Mouse (Mus musculus) myocyte (in vitro differentiated cells): Measurements from ENCODE around the gene Rxrg. TPM values are rescaled to one million over a fixed set of nuclear protein-coding genes. Genes with fewer than 3 reads are reported as not detected.

Experiments
- H3K27me3 ChIP-seq: one replicate; pipeline ENCODE4 v1.6.1; 2011; ENCODE audit not compliant: control insufficient read depth, insufficient read depth, insufficient read length
- H3K36me3 ChIP-seq: one replicate; pipeline ENCODE4 v1.6.1; 2011; ENCODE audit not compliant: control insufficient read depth, insufficient read depth
- H3K4me2 ChIP-seq: one replicate; pipeline ENCODE4 v1.6.1; 2011; ENCODE audit warnings: low read depth, control low read depth
- H3K4me3 ChIP-seq: one replicate; pipeline ENCODE4 v1.5.1; 2011; ENCODE audit warnings: mild to moderate bottlenecking, control low read depth, moderate library complexity
- H3K79me2 ChIP-seq: one replicate; pipeline ENCODE4 v1.6.1; 2011; ENCODE audit not compliant: control insufficient read depth, insufficient read depth
- H3ac ChIP-seq: one replicate; pipeline ENCODE4 v1.6.1; 2011; ENCODE audit not compliant: control insufficient read depth, insufficient read length
- CEBPB ChIP-seq: IDR thresholded peaks from 2 replicates; pipeline ENCODE4 v1.6.1; 2011; ENCODE audit warnings: mild to moderate bottlenecking, moderate library complexity; ENCODE audit not compliant: poor library complexity, insufficient read depth, severe bottlenecking
- E2F4 ChIP-seq: IDR thresholded peaks from one replicate; pipeline ENCODE4 v1.6.1; 2011; ENCODE audit warnings: mild to moderate bottlenecking, control low read depth, moderate library complexity; ENCODE audit not compliant: insufficient read depth
- MAX ChIP-seq: IDR thresholded peaks from one replicate; pipeline ENCODE4 v1.6.1; 2011; ENCODE audit warnings: low read depth, mild to moderate bottlenecking, control low read depth
- MYOD1 ChIP-seq, 3 experiments: IDR thresholded peaks; one replicate each; pipeline ENCODE4 v1.6.1; 2011; ENCODE audit warnings: control low read depth in 2 of 3, low read depth in 2 of 3, mild to moderate bottlenecking in 2 of 3, moderate library complexity in 1 of 3; ENCODE audit not compliant: insufficient read length in 2 of 3, control insufficient read depth in 1 of 3
- MYOG ChIP-seq, 3 experiments: IDR thresholded peaks; one replicate each; pipeline ENCODE4 v1.6.1; 2011; ENCODE audit warnings: control low read depth in 2 of 3, low read depth in 2 of 3, mild to moderate bottlenecking in 2 of 3; ENCODE audit not compliant: insufficient read length in 2 of 3, control insufficient read depth in 1 of 3, insufficient read depth in 1 of 3
- POLR2A ChIP-seq: IDR thresholded peaks from one replicate; pipeline ENCODE4 v1.6.1; 2011; ENCODE audit warnings: low read depth, mild to moderate bottlenecking, control low read depth, moderate library complexity; ENCODE audit not compliant: insufficient read length
- POLR2AphosphoS2 ChIP-seq: IDR thresholded peaks from one replicate; pipeline ENCODE4 v1.6.1; 2011; ENCODE audit warnings: low read depth, control low read depth; ENCODE audit not compliant: insufficient read length
- REST ChIP-seq: IDR thresholded peaks from one replicate; pipeline ENCODE4 v1.6.1; 2011; ENCODE audit warnings: mild to moderate bottlenecking, control low read depth, moderate library complexity; ENCODE audit not compliant: insufficient read depth, insufficient read length
- SRF ChIP-seq: IDR thresholded peaks from one replicate; pipeline ENCODE4 v1.6.1; 2011; ENCODE audit warnings: low read depth; ENCODE audit not compliant: control insufficient read depth, insufficient read length
- TCF12 ChIP-seq: IDR thresholded peaks from one replicate; pipeline ENCODE4 v1.6.1; 2011; ENCODE audit warnings: mild to moderate bottlenecking, control low read depth; ENCODE audit not compliant: poor library complexity, insufficient read depth, severe bottlenecking
- TCF3 ChIP-seq: IDR thresholded peaks from one replicate; pipeline ENCODE4 v1.6.1; 2011; ENCODE audit warnings: low read depth, control low read depth; ENCODE audit not compliant: insufficient read length
- USF1 ChIP-seq: IDR thresholded peaks from one replicate; pipeline ENCODE4 v1.6.1; 2011; ENCODE audit warnings: low read depth, mild to moderate bottlenecking, control low read depth, moderate library complexity
- polyA plus RNA-seq: library from polyadenylated mRNA; unstranded; fragments of >200 nt; fragmentation: generic; extraction: Trizol; gene quantifications from one replicate; pipeline ENCODE4 v1.2.1, GENCODE M21; 2012; ENCODE audit warnings: missing spikeins

Gene Rxrg
- polyA plus RNA-seq, 1 experiment: 0.07 TPM

- Histone ChIP-seq H3K4me3 (no peak overlapping the region), H3K79me2 (no peaks in the 10 kb centered on the region), H3K4me2 (no peak overlapping the region), H3K27me3 (peaks cover 15% of the 10 kb centered on the region), H3ac (no peak overlapping the region), H3K36me3 (no peaks in the 10 kb centered on the region)
- TF ChIP-seq POLR2A (no peak), SRF (no peak), MYOD1 (IDR thresholded peaks at IDR 0.05; ENCODE audit: control insufficient read depth in 1 of 3, insufficient read length in 2 of 3, low read depth in 2 of 3) (no peak), MAX (no peak), USF1 (no peak), CEBPB (no peak), MYOG (IDR thresholded peaks at IDR 0.05; ENCODE audit: control insufficient read depth in 1 of 3, insufficient read depth in 1 of 3, insufficient read length in 2 of 3, low read depth in 2 of 3) (no peak), TCF3 (no peak)
Observed at GRCm38 (mm10) chr1:167625098-167625497, 26.9 kb downstream of the Rxrg start.

- no peak overlapping the region for H3K4me3 ChIP-seq
- H3K4me2 ChIP-seq: no peak overlapping the region
- no peaks in the 10 kb centered on the region for H3K79me2 ChIP-seq
- H3ac ChIP-seq: no peak overlapping the region
- no peak for TF ChIP-seq POLR2A
- TF ChIP-seq POLR2AphosphoS2: no peak
- no peak for TF ChIP-seq USF1
- no peak for TF ChIP-seq SRF
- no peak for TF ChIP-seq TCF3
- no peak for TF ChIP-seq E2F4
- no peaks in the 10 kb centered on the region for H3K36me3 ChIP-seq
- H3K27me3 ChIP-seq: peaks cover 23% of the 10 kb centered on the region
Observed at GRCm38 (mm10) chr1:167631765-167632164, 33.6 kb downstream of the Rxrg start.

- Histone ChIP-seq H3K36me3 (no peaks in the 10 kb centered on the region), H3K79me2 (no peaks in the 10 kb centered on the region), H3K4me3 (no peak overlapping the region), H3K27me3 (peaks cover 23% of the 10 kb centered on the region), H3ac (no peak overlapping the region), H3K4me2 (no peak overlapping the region)
- TF ChIP-seq MAX (no peak), CEBPB (no peak), SRF (no peak), POLR2A (no peak), TCF3 (no peak), MYOG (IDR thresholded peaks at IDR 0.05; ENCODE audit: control insufficient read depth in 1 of 3, insufficient read depth in 1 of 3, insufficient read length in 2 of 3, low read depth in 2 of 3) (no peak), USF1 (no peak), POLR2AphosphoS2 (no peak), E2F4 (no peak), TCF12 (no peak), REST (no peak)
Observed at GRCm38 (mm10) chr1:167635702-167636101, 37.5 kb downstream of the Rxrg start.

GRCm38 (mm10) chr1:167636948-167637347 lies 38.8 kb downstream of the Rxrg start:
- TF ChIP-seq MYOD1 (IDR thresholded peaks at IDR 0.05; ENCODE audit: control insufficient read depth in 1 of 3, insufficient read length in 2 of 3, low read depth in 2 of 3): no peak
- TF ChIP-seq POLR2A: no peak
- no peak overlapping the region for H3K4me2 ChIP-seq

GRCm38 (mm10) chr1:167638053-167638452 lies 39.9 kb downstream of the Rxrg start:
- no peak overlapping the region for H3K4me2 ChIP-seq
- TF ChIP-seq MAX (no peak), MYOD1 (IDR thresholded peaks at IDR 0.05; ENCODE audit: control insufficient read depth in 1 of 3, insufficient read length in 2 of 3, low read depth in 2 of 3) (no peak), E2F4 (no peak), TCF12 (no peak), POLR2AphosphoS2 (no peak), POLR2A (no peak), TCF3 (no peak), REST (no peak), USF1 (no peak), SRF (no peak), MYOG (IDR thresholded peaks at IDR 0.05; ENCODE audit: control insufficient read depth in 1 of 3, insufficient read depth in 1 of 3, insufficient read length in 2 of 3, low read depth in 2 of 3) (no peak), CEBPB (no peak)
- peaks cover 21% of the 10 kb centered on the region for H3K27me3 ChIP-seq
- H3ac ChIP-seq: no peak overlapping the region
- H3K79me2 ChIP-seq: no peaks in the 10 kb centered on the region
- H3K36me3 ChIP-seq: no peaks in the 10 kb centered on the region
- H3K4me3 ChIP-seq: no peak overlapping the region

More at GRCm38 (mm10) chr1:167636948-167637347, 38.8 kb downstream of the Rxrg start:
- no peak overlapping the region for H3ac ChIP-seq
- H3K27me3 ChIP-seq: peaks cover 22% of the 10 kb centered on the region
- H3K79me2 ChIP-seq: no peaks in the 10 kb centered on the region
- H3K36me3 ChIP-seq: no peaks in the 10 kb centered on the region
- H3K4me3 ChIP-seq: no peak overlapping the region
